8 mouse cellular contexts compared by ENCODE assay signal in the genomic region with DNA sequence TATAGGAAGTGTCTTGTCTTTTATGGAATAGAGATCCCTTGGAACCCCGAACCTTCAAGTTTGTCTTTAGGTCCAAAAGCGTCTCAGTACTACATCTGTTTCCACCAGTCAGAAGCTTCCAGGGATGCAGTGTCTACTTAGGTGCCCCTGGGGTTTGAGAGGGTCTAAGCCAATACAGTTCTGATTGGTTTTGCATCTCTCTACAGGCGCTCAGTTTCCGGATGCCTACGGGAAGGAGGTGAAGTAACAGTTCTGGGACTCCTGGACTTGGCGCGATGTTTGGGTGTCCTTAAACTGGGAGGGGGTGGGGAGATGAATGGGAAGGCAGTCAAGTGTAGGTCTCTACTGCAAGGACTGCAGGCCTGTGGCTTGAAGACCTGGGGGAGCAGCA. TPM values are rescaled to one million over a fixed set of nuclear protein-coding genes. Genes with fewer than 3 reads are reported as not detected.
DNase-seq lines count a peak whose midpoint lies in the region; ATAC-seq and TF ChIP-seq lines count a peak whose summit lies in the region.

No protein-coding gene starts in this region.

- TF ChIP-seq CTCF in G1E (IDR thresholded peaks at IDR 0.05; ENCODE audit: low read depth, low read length): no peak

- no peaks in the 10 kb centered on the region for H3K9me3 ChIP-seq in heart, embryonic 10.5 days
- no peaks in the 10 kb centered on the region for H3K9me3 ChIP-seq in G1E (replicated peaks)
- H3K9me3 ChIP-seq in forebrain, embryonic 16.5 days (ENCODE audit: control insufficient read depth, low read length): no peaks in the 10 kb centered on the region
- H3K9me3 ChIP-seq in liver, embryonic 15.5 days (replicated peaks): no peaks in the 10 kb centered on the region

- H3K27ac ChIP-seq in heart, embryonic 10.5 days: peak overlapping the region; percentile 93
- peak overlapping the region; percentile 86 for H3K27ac ChIP-seq in forebrain, embryonic 16.5 days (ENCODE audit: low read length)
- H3K27ac ChIP-seq in liver, embryonic 15.5 days (replicated peaks): peak overlapping the region; percentile 92

- H3K9ac ChIP-seq in forebrain, embryonic 16.5 days (replicated peaks; ENCODE audit: low read depth, low read length): peak overlapping the region; percentile 69
- H3K9ac ChIP-seq in liver, embryonic 15.5 days: peak overlapping the region; percentile 81

- H3K4me3 ChIP-seq in heart, embryonic 10.5 days: peak overlapping the region; percentile 69
- H3K4me3 ChIP-seq in G1E (ENCODE audit: low read depth, low read length): peak overlapping the region; percentile 81
- peak overlapping the region; percentile 79 for H3K4me3 ChIP-seq in forebrain, embryonic 16.5 days (replicated peaks; ENCODE audit: low read length)
- H3K4me3 ChIP-seq in liver, embryonic 15.5 days (replicated peaks): peak overlapping the region; percentile 78

- peaks cover 2% of the 10 kb centered on the region; the same call in 1 of the 2 replicates for H3K36me3 ChIP-seq in heart, embryonic 10.5 days
- H3K36me3 ChIP-seq in G1E (replicated peaks): peaks cover 9% of the 10 kb centered on the region
- H3K36me3 ChIP-seq in forebrain, embryonic 16.5 days (ENCODE audit: control insufficient read depth, insufficient read depth): no peaks in the 10 kb centered on the region
- H3K36me3 ChIP-seq in liver, embryonic 15.5 days (replicated peaks): 0 out of 2 replicates have a peak, but pooled peaks cover 4% of the 10 kb centered on the region

- DNase-seq in heart, embryonic 10.5 days (ENCODE audit: low spot score): no peak
- no peak for DNase-seq in heart, postnatal 4 days
- DNase-seq in G1E (ENCODE audit: low spot score): no peak
- DNase-seq in adrenal gland, adult 2 months: no peak
- no peak for DNase-seq in ovary, postnatal 36 days (ENCODE audit: low spot score)
- no peak for DNase-seq in left cerebral cortex, postnatal 4 days

- WGBS in heart, embryonic 10.5 days: 1% methylated on average over 7 of the region's 7 CpGs
- 1% methylated on average over 7 of the region's 7 CpGs for WGBS in forebrain, embryonic 16.5 days
- 2% methylated on average over 7 of the region's 7 CpGs for WGBS in liver, embryonic 15.5 days (ENCODE audit: insufficient replicate concordance)

- peaks cover 56% of the 10 kb centered on the region for H3K4me1 ChIP-seq in heart, embryonic 10.5 days
- peaks cover 60% of the 10 kb centered on the region for H3K4me1 ChIP-seq in G1E (ENCODE audit: insufficient read depth, low read depth, low read length)
- H3K4me1 ChIP-seq in forebrain, embryonic 16.5 days (replicated peaks; ENCODE audit: control insufficient read depth, insufficient read depth, low read length): peaks cover 35% of the 10 kb centered on the region
- peaks cover 70% of the 10 kb centered on the region for H3K4me1 ChIP-seq in liver, embryonic 15.5 days (replicated peaks)

- H3K4me2 ChIP-seq in forebrain, embryonic 16.5 days (ENCODE audit: low read length): peak overlapping the region; percentile 76
- H3K4me2 ChIP-seq in liver, embryonic 15.5 days: peak overlapping the region; percentile 95

- H3K27me3 ChIP-seq in heart, embryonic 10.5 days (ENCODE audit: insufficient read depth, poor library complexity, severe bottlenecking): peaks cover 33% of the 10 kb centered on the region
- H3K27me3 ChIP-seq in G1E (ENCODE audit: insufficient read depth, low read length): peaks cover 31% of the 10 kb centered on the region
- no peaks in the 10 kb centered on the region for H3K27me3 ChIP-seq in forebrain, embryonic 16.5 days (replicated peaks; ENCODE audit: control insufficient read depth, insufficient read depth, low read length)
- H3K27me3 ChIP-seq in liver, embryonic 15.5 days: peaks cover 42% of the 10 kb centered on the region

- ATAC-seq in G1E (ENCODE audit: extremely low read depth, insufficient number of reproducible peaks, low FRiP score, poor library complexity, severe bottlenecking): no peak
- no peak for ATAC-seq in forebrain, embryonic 16.5 days
- peak; percentile 8 for ATAC-seq in liver, embryonic 15.5 days (ENCODE audit: insufficient read depth)

- intact Hi-C loops in left cerebral cortex, postnatal 4 days (cut with DNase I): loop anchor here (5.0 kb wide), 1 partner anchor 36 kb away; a partner anchor contains a TSS

RNA-seq across cellular contexts. Expression of a gene that starts 0.4 kb away (rescaled TPM):
- 294 and 327 TPM in 2 replicates for polyA plus RNA-seq in heart, embryonic 10.5 days (2016; fragmentation: Nextera tagmentation; extraction: Ambion mirVana)
- 100 to 1,000 TPM; 143 to 166 TPM for total RNA-seq in heart, postnatal 4 days (2021)
- total RNA-seq in G1E (2014; fragmentation: Nextera tagmentation): 116 and 202 TPM in 2 replicates
- total RNA-seq in G1E (2017): 409 and 434 TPM in 2 replicates
- polyA plus RNA-seq in G1E (2012): 513 and 777 TPM in 2 replicates
- polyA plus RNA-seq in forebrain, embryonic 16.5 days (2015; fragmentation: Nextera tagmentation; extraction: Ambion mirVana): 254 and 272 TPM in 2 replicates
- 336 and 387 TPM in 2 replicates for polyA plus RNA-seq in liver, embryonic 15.5 days (2015; fragmentation: Nextera tagmentation; extraction: Ambion mirVana)
- 100 to 1,000 TPM; 139 to 173 TPM for total RNA-seq in adrenal gland, adult 2 months (2021)
- 116 and 160 TPM in 2 replicates for polyA plus RNA-seq in adrenal gland, adult 2 months (2012; rRNA removed)
- total RNA-seq in left cerebral cortex, postnatal 4 days (2021): 100 to 1,000 TPM; 140 to 155 TPM

RNA-seq across cellular contexts. Expression of a gene that starts 1.1 kb away (rescaled TPM):
- 1.3 and 3.7 TPM in 2 replicates for polyA plus RNA-seq in heart, embryonic 10.5 days (2016; fragmentation: Nextera tagmentation; extraction: Ambion mirVana)
- total RNA-seq in heart, postnatal 4 days (2021): 10 to 100 TPM; 11.0 to 11.6 TPM
- 3.0 and 6.8 TPM in 2 replicates for total RNA-seq in G1E (2014; fragmentation: Nextera tagmentation)
- total RNA-seq in G1E (2017): 0.93 and 1.5 TPM in 2 replicates
- polyA plus RNA-seq in G1E (2012): 3.1 and 3.5 TPM in 2 replicates
- 18.7 and 22.8 TPM in 2 replicates for polyA plus RNA-seq in forebrain, embryonic 16.5 days (2015; fragmentation: Nextera tagmentation; extraction: Ambion mirVana)
- polyA plus RNA-seq in liver, embryonic 15.5 days (2015; fragmentation: Nextera tagmentation; extraction: Ambion mirVana): 0.54 and 0.64 TPM in 2 replicates
- total RNA-seq in adrenal gland, adult 2 months (2021): 10 to 100 TPM; 14.6 to 21.8 TPM
- 55.0 and 58.6 TPM in 2 replicates for polyA plus RNA-seq in adrenal gland, adult 2 months (2012; rRNA removed)
- total RNA-seq in left cerebral cortex, postnatal 4 days (2021): 100 to 1,000 TPM; 237 to 257 TPM

RNA-seq across cellular contexts. Expression of a gene that starts 7.5 kb away (rescaled TPM):
- polyA plus RNA-seq in heart, embryonic 10.5 days (2016; fragmentation: Nextera tagmentation; extraction: Ambion mirVana): 72.7 and 74.5 TPM in 2 replicates
- 10 to 100 TPM; 59.7 to 59.9 TPM for total RNA-seq in heart, postnatal 4 days (2021)
- total RNA-seq in G1E (2014; fragmentation: Nextera tagmentation) (26.2 and 32.3 TPM in 2 replicates), G1E (2017) (9.3 and 12.1 TPM in 2 replicates)
- polyA plus RNA-seq in G1E (2012): 54.2 and 61.1 TPM in 2 replicates
- 55.0 and 57.7 TPM in 2 replicates for polyA plus RNA-seq in forebrain, embryonic 16.5 days (2015; fragmentation: Nextera tagmentation; extraction: Ambion mirVana)
- 26.1 and 28.0 TPM in 2 replicates for polyA plus RNA-seq in liver, embryonic 15.5 days (2015; fragmentation: Nextera tagmentation; extraction: Ambion mirVana)
- 10 to 100 TPM; 50.8 to 53.5 TPM for total RNA-seq in adrenal gland, adult 2 months (2021)
- 224 and 230 TPM in 2 replicates for polyA plus RNA-seq in adrenal gland, adult 2 months (2012; rRNA removed)
- total RNA-seq in left cerebral cortex, postnatal 4 days (2021): 10 to 100 TPM; 46.2 to 52.1 TPM

RNA-seq across cellular contexts. Expression of a gene that starts 16.7 kb away (rescaled TPM):
- polyA plus RNA-seq in heart, embryonic 10.5 days (2016; fragmentation: Nextera tagmentation; extraction: Ambion mirVana): not detected in 2 replicates
- not detected for total RNA-seq in heart, postnatal 4 days (2021)
- not detected in 2 replicates for total RNA-seq in G1E (2014; fragmentation: Nextera tagmentation)
- total RNA-seq in G1E (2017): 0.11 TPM in 1 of 2 replicates, not detected in the other
- polyA plus RNA-seq in G1E (2012): not detected in 2 replicates
- 0.72 and 0.75 TPM in 2 replicates for polyA plus RNA-seq in forebrain, embryonic 16.5 days (2015; fragmentation: Nextera tagmentation; extraction: Ambion mirVana)
- not detected in 2 replicates for polyA plus RNA-seq in liver, embryonic 15.5 days (2015; fragmentation: Nextera tagmentation; extraction: Ambion mirVana)
- total RNA-seq in adrenal gland, adult 2 months (2021): not detected
- not detected in 2 replicates for polyA plus RNA-seq in adrenal gland, adult 2 months (2012; rRNA removed)
- 1 to 10 TPM in 1 of 2 experiments, under 1 TPM in 1; 0.93 to 1.1 TPM for total RNA-seq in left cerebral cortex, postnatal 4 days (2021)

RNA-seq across cellular contexts. Expression of a gene that starts 19.8 kb away (rescaled TPM):
- 0.28 and 1.2 TPM in 2 replicates for polyA plus RNA-seq in heart, embryonic 10.5 days (2016; fragmentation: Nextera tagmentation; extraction: Ambion mirVana)
- not detected for total RNA-seq in heart, postnatal 4 days (2021)
- 4.3 and 9.0 TPM in 2 replicates for total RNA-seq in G1E (2014; fragmentation: Nextera tagmentation)
- 0.82 and 1.5 TPM in 2 replicates for total RNA-seq in G1E (2017)
- 0.47 and 0.95 TPM in 2 replicates for polyA plus RNA-seq in G1E (2012)
- 0.29 and 0.39 TPM in 2 replicates for polyA plus RNA-seq in forebrain, embryonic 16.5 days (2015; fragmentation: Nextera tagmentation; extraction: Ambion mirVana)
- 0.60 and 0.62 TPM in 2 replicates for polyA plus RNA-seq in liver, embryonic 15.5 days (2015; fragmentation: Nextera tagmentation; extraction: Ambion mirVana)
- total RNA-seq in adrenal gland, adult 2 months (2021): under 1 TPM in 1 of 2 experiments, not detected in 1; 0.38 TPM
- polyA plus RNA-seq in adrenal gland, adult 2 months (2012; rRNA removed): 0.17 and 0.91 TPM in 2 replicates
- not detected for total RNA-seq in left cerebral cortex, postnatal 4 days (2021)
